Mouse (Mus musculus): ENCODE results near the gene Ccnq. TPM values are rescaled to one million over a fixed set of nuclear protein-coding genes. Genes with fewer than 3 reads are reported as not detected.
"Not testable (repeated sequence)": the region's sequence is repeated elsewhere in the genome, so short reads cannot be mapped to it uniquely, and the experiment has no call there.

Ccnq gene
- polyA plus RNA-seq, 1 experiment from 2014 or later = 28.1 TPM

DNA sequence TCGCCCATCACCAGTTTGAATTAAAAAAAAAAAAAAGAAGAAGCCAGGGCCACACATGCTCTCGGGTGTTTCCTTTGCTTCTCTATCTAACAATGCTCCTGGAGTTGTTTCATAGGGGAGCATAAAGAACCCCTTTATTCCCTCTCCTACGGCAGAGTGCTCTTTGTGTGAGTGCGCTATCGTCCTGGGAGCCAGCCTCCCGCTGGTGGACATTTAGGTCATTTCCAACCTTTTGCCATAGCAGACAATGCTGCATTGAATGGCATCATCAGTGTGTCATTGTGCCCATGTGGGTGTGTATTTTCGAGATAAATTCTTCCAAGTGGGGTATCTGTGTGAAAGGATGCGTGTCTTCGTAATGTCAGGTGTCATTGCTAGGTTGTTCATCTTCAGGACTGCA lies 9.6 kb upstream of the Ccnq start:
- Histone ChIP-seq H3K4me3 (no peak overlapping the region), H3K9me3 (replicated peaks) (no peaks in the 10 kb centered on the region), H3K27ac (ENCODE audit: poor library complexity, severe bottlenecking) (no peak overlapping the region), H3K36me3 (no peaks in the 10 kb centered on the region), H3K9ac (no peak overlapping the region), H3K4me2 (no peak overlapping the region), H3K27me3 (replicated peaks) (no peaks in the 10 kb centered on the region), H3K4me1 (replicated peaks) (no peaks in the 10 kb centered on the region)
- 75% methylated on average over 9 of the region's 9 CpGs for WGBS
- no peak for ATAC-seq (ENCODE audit: insufficient number of reproducible peaks, low FRiP score)

- Histone ChIP-seq H3K4me1 (replicated peaks) (peaks cover 7% of the 10 kb centered on the region), H3K27me3 (replicated peaks) (no peaks in the 10 kb centered on the region), H3K9me3 (replicated peaks) (no peaks in the 10 kb centered on the region), H3K27ac (ENCODE audit: poor library complexity, severe bottlenecking) (no peak overlapping the region), H3K4me3 (no peak overlapping the region), H3K9ac (no peak overlapping the region), H3K36me3 (no peaks in the 10 kb centered on the region), H3K4me2 (no peak overlapping the region)
- WGBS = 60% methylated on average over 1 of the region's 1 CpGs
- no peak for ATAC-seq (ENCODE audit: insufficient number of reproducible peaks, low FRiP score)
Observed at GRCm38 (mm10) chr11:78755299-78755698, 3.8 kb upstream of the Ccnq start.

GRCm38 (mm10) chr11:78754177-78754576 lies 2.6 kb upstream of the Ccnq start:
- not testable (repeated sequence) for H3K4me1 ChIP-seq (replicated peaks); H3K4me2 ChIP-seq; H3K9ac ChIP-seq; ATAC-seq (ENCODE audit: insufficient number of reproducible peaks, low FRiP score); H3K4me3 ChIP-seq; H3K27ac ChIP-seq (ENCODE audit: poor library complexity, severe bottlenecking); H3K27me3 ChIP-seq (replicated peaks); H3K9me3 ChIP-seq (replicated peaks); H3K36me3 ChIP-seq
- WGBS = 80% methylated on average over 1 of the region's 1 CpGs

- ATAC-seq (ENCODE audit: insufficient number of reproducible peaks, low FRiP score) = no peak
- H3K4me3 ChIP-seq = no peak overlapping the region
- H3K4me2 ChIP-seq = no peak overlapping the region
- no peaks in the 10 kb centered on the region for H3K9me3 ChIP-seq (replicated peaks)
- H3K4me1 ChIP-seq (replicated peaks) = peaks cover 7% of the 10 kb centered on the region
- H3K9ac ChIP-seq = no peak overlapping the region
- WGBS = 72% methylated on average over 1 of the region's 1 CpGs
- H3K27me3 ChIP-seq (replicated peaks) = no peaks in the 10 kb centered on the region
- no peak overlapping the region for H3K27ac ChIP-seq (ENCODE audit: poor library complexity, severe bottlenecking)
- peaks cover 8% of the 10 kb centered on the region for H3K36me3 ChIP-seq
Observed at GRCm38 (mm10) chr11:78753183-78753582, 1.7 kb upstream of the Ccnq start.

- ATAC-seq (ENCODE audit: insufficient number of reproducible peaks, low FRiP score) = no peak
- peak overlapping the region; percentile 92 for H3K4me2 ChIP-seq
- H3K27me3 ChIP-seq (replicated peaks) = no peaks in the 10 kb centered on the region
- H3K9me3 ChIP-seq (replicated peaks) = no peaks in the 10 kb centered on the region
- peak overlapping the region; percentile 74 for H3K4me3 ChIP-seq
- 1% methylated on average over 2 of the region's 2 CpGs for WGBS
- peak overlapping the region; percentile 81 for H3K9ac ChIP-seq
- peaks cover 10% of the 10 kb centered on the region for H3K36me3 ChIP-seq
- no peak overlapping the region for H3K27ac ChIP-seq (ENCODE audit: poor library complexity, severe bottlenecking)
- H3K4me1 ChIP-seq (replicated peaks) = peaks cover 7% of the 10 kb centered on the region
Observed at GRCm38 (mm10) chr11:78751843-78752203, 294 bp upstream of the Ccnq start.

DNA sequence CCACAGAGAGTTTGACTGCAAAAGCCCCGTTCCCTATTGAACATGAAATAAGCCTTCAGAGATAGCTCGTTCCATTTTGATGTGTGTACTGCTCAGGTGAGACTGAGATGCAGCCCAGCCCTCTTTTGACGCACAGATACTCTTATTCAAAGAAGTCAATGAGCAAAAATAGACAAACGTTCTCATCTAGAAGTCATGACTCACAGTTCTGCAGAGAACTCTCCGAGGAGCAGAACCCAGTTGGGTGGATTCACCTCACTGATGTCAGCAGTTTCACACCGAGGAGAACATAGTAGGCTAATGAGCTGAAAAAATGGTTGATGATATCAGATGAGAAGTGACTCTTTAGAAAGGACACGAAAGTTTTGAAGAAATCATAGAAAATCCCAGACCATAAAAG lies 5.3 kb downstream of the Ccnq start:
- ATAC-seq (ENCODE audit: insufficient number of reproducible peaks, low FRiP score) = no peak
- Histone ChIP-seq H3K9ac (no peak overlapping the region), H3K9me3 (replicated peaks) (no peaks in the 10 kb centered on the region), H3K4me1 (replicated peaks) (peaks cover 18% of the 10 kb centered on the region), H3K4me2 (no peak overlapping the region), H3K36me3 (peaks cover 10% of the 10 kb centered on the region), H3K4me3 (no peak overlapping the region), H3K27me3 (replicated peaks) (no peaks in the 10 kb centered on the region), H3K27ac (ENCODE audit: poor library complexity, severe bottlenecking) (no peak overlapping the region)
- 80% methylated on average over 7 of the region's 7 CpGs for WGBS

- no peak overlapping the region for H3K4me3 ChIP-seq
- no peak overlapping the region for H3K9ac ChIP-seq
- no peaks in the 10 kb centered on the region for H3K9me3 ChIP-seq (replicated peaks)
- H3K36me3 ChIP-seq = peaks cover 10% of the 10 kb centered on the region
- no peak overlapping the region for H3K4me2 ChIP-seq
- peaks cover 12% of the 10 kb centered on the region for H3K4me1 ChIP-seq (replicated peaks)
- H3K27me3 ChIP-seq (replicated peaks) = no peaks in the 10 kb centered on the region
- 38% methylated on average over 4 of the region's 4 CpGs for WGBS
- 0 out of 2 replicates have a peak, but pooled peaks have one; percentile 36 for ATAC-seq (ENCODE audit: insufficient number of reproducible peaks, low FRiP score)
- H3K27ac ChIP-seq (ENCODE audit: poor library complexity, severe bottlenecking) = peak overlapping the region; percentile 37; the same call in 1 of the 2 replicates
Observed at GRCm38 (mm10) chr11:78745475-78745874, 6.1 kb downstream of the Ccnq start.

DNA sequence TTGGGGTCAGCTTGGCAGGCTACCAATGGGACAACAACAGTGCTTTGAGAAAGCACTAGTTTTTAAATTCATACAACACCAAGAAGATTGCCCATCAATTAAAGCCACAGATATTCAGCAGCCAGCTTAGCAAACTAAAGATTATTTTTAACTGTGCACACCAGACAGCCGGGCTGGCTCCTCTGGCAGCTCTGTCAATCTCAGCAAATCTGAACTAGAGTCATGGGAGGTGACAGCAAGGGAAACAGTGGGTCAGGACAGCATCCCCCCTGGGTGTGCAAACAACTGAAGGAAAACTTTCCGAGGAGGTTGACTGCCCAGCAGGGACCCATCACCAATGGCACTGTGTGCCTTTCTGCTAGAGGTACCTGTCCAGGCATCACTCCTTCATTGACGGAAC lies 9.1 kb downstream of the Ccnq start:
- ATAC-seq (ENCODE audit: insufficient number of reproducible peaks, low FRiP score) = no peak
- Histone ChIP-seq H3K9ac (no peak overlapping the region), H3K36me3 (no peaks in the 10 kb centered on the region), H3K4me1 (replicated peaks) (peaks cover 11% of the 10 kb centered on the region; the same call in 1 of the 2 replicates), H3K27ac (ENCODE audit: poor library complexity, severe bottlenecking) (no peak overlapping the region), H3K27me3 (replicated peaks) (no peaks in the 10 kb centered on the region), H3K4me3 (no peak overlapping the region), H3K9me3 (replicated peaks) (no peaks in the 10 kb centered on the region), H3K4me2 (no peak overlapping the region)
- 53% methylated on average over 3 of the region's 3 CpGs for WGBS

- Histone ChIP-seq H3K27ac (ENCODE audit: poor library complexity, severe bottlenecking) (no peak overlapping the region), H3K9me3 (replicated peaks) (no peaks in the 10 kb centered on the region), H3K27me3 (replicated peaks) (no peaks in the 10 kb centered on the region), H3K9ac (no peak overlapping the region), H3K4me1 (replicated peaks) (peaks cover 11% of the 10 kb centered on the region; the same call in 1 of the 2 replicates), H3K4me2 (no peak overlapping the region), H3K4me3 (no peak overlapping the region), H3K36me3 (no peaks in the 10 kb centered on the region)
- ATAC-seq (ENCODE audit: insufficient number of reproducible peaks, low FRiP score) = no peak
- 73% methylated on average over 7 of the region's 7 CpGs for WGBS
Observed at GRCm38 (mm10) chr11:78741958-78742357, 9.6 kb downstream of the Ccnq start.

DNA sequence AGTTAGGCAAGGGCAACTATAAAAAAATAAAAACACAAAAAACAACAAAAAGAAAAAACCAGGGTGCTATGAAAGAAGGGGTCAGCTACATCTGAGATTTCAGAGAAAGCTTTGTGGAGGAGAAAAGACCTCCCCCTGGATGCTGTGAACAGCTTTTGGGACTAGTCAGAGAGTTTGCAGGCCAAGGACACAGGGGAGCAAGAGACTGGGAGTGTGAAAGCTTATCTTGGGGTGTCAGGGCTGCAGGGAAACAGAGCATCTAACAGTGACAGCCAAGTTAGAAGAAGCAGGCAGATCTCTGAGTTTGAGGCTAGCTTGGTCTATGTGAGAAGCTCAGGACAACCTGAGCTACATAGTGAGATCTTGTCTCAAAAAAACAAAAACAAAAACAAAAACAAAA lies 12.2 kb downstream of the Ccnq start:
- Histone ChIP-seq H3K4me2 (no peak overlapping the region), H3K4me1 (replicated peaks) (no peaks in the 10 kb centered on the region), H3K9me3 (replicated peaks) (no peaks in the 10 kb centered on the region), H3K27me3 (replicated peaks) (no peaks in the 10 kb centered on the region), H3K4me3 (no peak overlapping the region), H3K9ac (no peak overlapping the region), H3K27ac (ENCODE audit: poor library complexity, severe bottlenecking) (no peak overlapping the region), H3K36me3 (no peaks in the 10 kb centered on the region)
- no peak for ATAC-seq (ENCODE audit: insufficient number of reproducible peaks, low FRiP score)

DNA sequence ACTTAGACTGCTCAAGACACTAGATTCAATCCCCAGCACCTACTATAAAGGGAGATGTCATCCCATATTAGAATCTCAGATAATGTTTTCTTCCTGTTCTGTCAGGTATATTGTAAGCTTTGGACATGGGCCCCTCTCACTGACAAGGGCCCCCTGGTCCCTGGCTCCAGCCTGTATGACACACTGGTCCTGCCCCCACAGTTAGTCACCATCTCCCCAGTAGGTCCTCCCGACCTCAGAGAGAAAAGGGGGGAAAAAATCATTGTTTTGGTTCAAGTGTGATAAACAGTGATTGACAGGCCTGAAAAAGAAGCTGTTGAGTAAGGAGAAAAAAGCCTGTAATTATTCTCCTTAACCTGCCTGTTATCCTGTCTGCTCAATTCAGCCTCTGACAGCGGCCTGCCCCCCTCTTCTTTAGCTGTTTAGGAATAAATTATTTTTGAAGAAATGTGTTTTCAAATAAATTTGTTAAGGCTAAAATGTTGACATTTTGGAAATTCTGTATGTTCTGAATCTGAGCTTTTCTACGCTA lies 14.6 kb downstream of the Ccnq start:
- Histone ChIP-seq H3K9ac (no peak overlapping the region), H3K36me3 (no peaks in the 10 kb centered on the region), H3K27ac (ENCODE audit: poor library complexity, severe bottlenecking) (no peak overlapping the region), H3K4me2 (no peak overlapping the region), H3K4me3 (no peak overlapping the region), H3K9me3 (replicated peaks) (no peaks in the 10 kb centered on the region), H3K27me3 (replicated peaks) (no peaks in the 10 kb centered on the region), H3K4me1 (replicated peaks) (no peaks in the 10 kb centered on the region)
- WGBS = 66% methylated on average over 3 of the region's 3 CpGs
- ATAC-seq (ENCODE audit: insufficient number of reproducible peaks, low FRiP score) = no peak

DNA sequence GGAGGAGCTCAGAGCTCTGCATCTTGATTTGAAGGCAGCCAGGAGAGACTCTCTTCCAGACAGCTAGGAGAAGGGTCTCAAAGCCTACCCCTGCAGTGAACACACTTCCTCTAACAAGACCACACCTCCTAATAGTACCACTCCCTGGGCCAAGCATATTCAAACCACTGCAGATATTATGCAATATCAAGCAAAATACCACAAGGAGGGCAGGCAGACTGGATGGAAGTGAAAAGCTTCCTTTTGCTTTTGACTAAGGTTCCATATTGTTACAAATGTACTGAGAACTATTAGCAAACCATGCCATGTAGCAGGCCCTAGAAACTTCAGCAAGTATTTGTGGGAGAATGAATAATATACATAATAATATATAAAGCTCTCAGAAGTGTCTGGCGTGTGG lies 16.4 kb downstream of the Ccnq start:
- Histone ChIP-seq H3K9ac (no peak overlapping the region), H3K36me3 (no peaks in the 10 kb centered on the region), H3K4me3 (no peak overlapping the region), H3K4me2 (no peak overlapping the region), H3K27ac (ENCODE audit: poor library complexity, severe bottlenecking) (no peak overlapping the region), H3K9me3 (replicated peaks) (no peaks in the 10 kb centered on the region), H3K4me1 (replicated peaks) (no peaks in the 10 kb centered on the region), H3K27me3 (replicated peaks) (no peaks in the 10 kb centered on the region)
- no peak for ATAC-seq (ENCODE audit: insufficient number of reproducible peaks, low FRiP score)
- 85% methylated on average over 1 of the region's 1 CpGs for WGBS
